Mouse (Mus musculus) hindbrain, embryonic 11.5 days (tissue): Measurements from ENCODE around the gene Ica1. TPM values are rescaled to one million over a fixed set of nuclear protein-coding genes. Genes with fewer than 3 reads are reported as not detected.

ENCODE experiments used
- ATAC-seq: fragments of 200-750 bp; cut with Nextera tagmentation; 2 replicates; pipeline ENCODE4 v1.8.0; 2017; ENCODE audit warnings: mild to moderate bottlenecking, moderate TSS enrichment, moderate library complexity; ENCODE audit not compliant: low FRiP score
- DNase-seq: peaks from one replicate; pipeline ENCODE4 v3.0.0-alpha.2; 2015; ENCODE audit warnings: low spot score
- H3K27ac ChIP-seq: fragments of 300-500 bp; sonication (generic); 2 replicates; pipeline ENCODE4 v1.5.1; 2014; ENCODE audit warnings: mild to moderate bottlenecking, low read depth, low read length
- H3K27me3 ChIP-seq: fragments of 300-500 bp; sonication (generic); 2 replicates; pipeline ENCODE4 v1.6.1; 2014; ENCODE audit warnings: mild to moderate bottlenecking, low read length, moderate library complexity, mixed read lengths; ENCODE audit not compliant: control insufficient read depth, insufficient read depth
- H3K36me3 ChIP-seq: fragments of 300-500 bp; sonication (generic); 2 replicates; pipeline ENCODE4 v1.6.1; 2014; ENCODE audit warnings: mild to moderate bottlenecking, low read length, moderate library complexity, mixed read lengths; ENCODE audit not compliant: control insufficient read depth, insufficient read depth
- H3K4me1 ChIP-seq: fragments of 300-500 bp; sonication (generic); replicated peaks from 2 replicates; pipeline ENCODE4 v1.6.1; 2014; ENCODE audit warnings: low read length, mixed read lengths; ENCODE audit not compliant: control insufficient read depth, insufficient read depth
- H3K4me2 ChIP-seq: fragments of 300-500 bp; sonication (generic); replicated peaks from 2 replicates; pipeline ENCODE4 v1.6.1; 2014; ENCODE audit warnings: mild to moderate bottlenecking, low read depth, low read length
- H3K4me3 ChIP-seq: fragments of 300-500 bp; sonication (generic); 2 replicates; pipeline ENCODE4 v1.5.1; 2014; ENCODE audit warnings: low read depth, low read length
- H3K9ac ChIP-seq: fragments of 300-500 bp; sonication (generic); 2 replicates; pipeline ENCODE4 v1.6.1; 2014; ENCODE audit warnings: low read depth, low read length
- H3K9me3 ChIP-seq: fragments of 300-500 bp; sonication (generic); 2 replicates; pipeline ENCODE4 v1.6.1; 2016; ENCODE audit warnings: low read length; ENCODE audit not compliant: control insufficient read depth
- WGBS: fragments of 180-500 bp; shearing (Covaris S2); extraction: QIAGEN DNeasy Blood & Tissue Kit; methylation state at CpG from one replicate; pipeline ENCODE4 v1.1.7; 2014; 5-methylcytosine and 5-hydroxymethylcytosine counted together
- polyA plus RNA-seq: library from polyadenylated mRNA; unstranded; fragments of >200 nt; fragmentation: Nextera tagmentation; extraction: Ambion mirVana; gene quantifications from 2 replicates; pipeline ENCODE4 v1.2.1, GENCODE M21; 2014

Ica1 gene
- polyA plus RNA-seq, 1 experiment from 2014 or later, result 23.3 TPM

DNA sequence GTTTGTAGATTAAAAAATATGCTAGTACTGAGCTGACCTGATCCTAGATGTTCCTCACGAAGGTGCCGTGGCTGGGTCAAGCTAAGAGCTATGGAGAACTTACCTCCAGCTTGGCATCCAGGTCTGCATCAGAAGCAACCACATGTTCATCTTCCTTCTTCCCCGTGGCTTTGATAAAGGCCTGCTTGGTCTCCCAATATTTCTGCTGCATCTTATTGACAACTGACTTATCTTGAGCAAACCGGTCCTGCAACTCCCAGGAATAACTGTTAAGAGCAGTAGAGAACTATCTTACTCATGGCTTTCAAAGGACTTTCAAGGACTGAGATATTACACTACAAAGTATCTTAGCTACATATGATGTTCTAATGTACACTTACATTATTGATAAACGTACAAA lies 23.8 kb downstream of the Ica1 start:
- Histone ChIP-seq H3K4me1 (no peaks in the 10 kb centered on the region), H3K4me3 (no peak overlapping the region), H3K27me3 (no peaks in the 10 kb centered on the region), H3K9ac (no peak overlapping the region), H3K4me2 (no peak overlapping the region), H3K27ac (no peak overlapping the region), H3K36me3 (no peaks in the 10 kb centered on the region), H3K9me3 (no peaks in the 10 kb centered on the region)
- 89% methylated on average over 5 of the region's 5 CpGs for WGBS
- DNase-seq (no peak), ATAC-seq (no peak)

DNA sequence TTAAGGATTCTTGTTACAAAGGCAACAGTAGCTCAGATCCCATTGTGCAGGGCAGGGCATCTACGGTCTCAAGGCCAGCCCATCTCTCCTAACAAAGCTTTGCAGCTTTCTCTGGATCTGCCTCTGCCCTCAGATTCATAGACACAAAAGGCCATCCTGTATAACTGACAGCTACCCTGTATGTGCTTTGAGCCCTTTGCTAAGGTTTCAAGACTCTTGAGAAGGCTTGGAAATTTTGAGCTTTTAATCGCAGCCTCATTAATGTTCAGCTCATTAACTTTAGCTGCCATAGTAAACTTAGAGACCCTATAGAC lies 24.6 kb downstream of the Ica1 start:
- WGBS, result 59% methylated on average over 2 of the region's 2 CpGs
- H3K27me3 ChIP-seq, result no peaks in the 10 kb centered on the region
- H3K9me3 ChIP-seq, result no peaks in the 10 kb centered on the region
- H3K4me2 ChIP-seq, result no peak overlapping the region
- no peaks in the 10 kb centered on the region for H3K36me3 ChIP-seq
- no peaks in the 10 kb centered on the region for H3K4me1 ChIP-seq
- no peak overlapping the region for H3K9ac ChIP-seq
- H3K27ac ChIP-seq, result no peak overlapping the region
- no peak overlapping the region for H3K4me3 ChIP-seq
- ATAC-seq (no peak), DNase-seq (no peak)

DNA sequence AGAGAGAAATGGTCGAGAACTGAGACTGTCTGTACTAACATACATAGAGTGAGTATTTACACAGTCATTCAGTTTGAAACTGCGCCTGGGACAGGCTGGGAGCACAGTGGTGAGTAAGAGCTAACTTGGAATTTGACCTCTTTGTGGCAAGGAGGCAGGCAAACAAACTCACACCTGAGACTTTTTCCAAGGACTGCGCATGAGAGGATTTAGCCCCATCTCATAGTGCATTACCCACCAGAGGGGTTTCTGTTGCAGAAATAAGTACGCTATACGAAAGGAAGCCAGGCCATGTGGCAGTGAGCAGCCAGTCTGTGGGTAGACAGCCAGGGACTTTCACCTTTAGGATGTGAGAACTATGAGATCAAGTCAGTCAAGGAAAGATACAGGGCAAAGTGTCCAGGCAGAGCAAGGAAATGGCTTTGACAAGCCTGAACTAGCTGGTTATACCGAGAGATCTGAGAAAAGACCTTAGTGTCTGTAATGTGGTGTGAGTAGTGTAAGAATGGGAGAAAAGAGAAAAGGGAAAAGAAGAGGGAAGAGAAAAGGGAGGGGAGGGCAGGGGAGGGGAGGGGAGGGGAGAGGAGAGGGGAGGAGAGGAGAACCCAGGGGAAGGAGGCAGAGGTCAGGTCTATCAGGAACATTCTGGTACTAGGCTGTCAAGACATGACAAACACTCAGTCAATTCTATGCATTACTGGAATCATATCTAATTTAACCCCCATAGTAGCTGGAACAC lies 25.1 kb downstream of the Ica1 start:
- no peak for DNase-seq
- Histone ChIP-seq H3K36me3 (no peaks in the 10 kb centered on the region), H3K4me1 (no peaks in the 10 kb centered on the region), H3K27ac (no peak overlapping the region), H3K27me3 (no peaks in the 10 kb centered on the region), H3K4me3 (no peak overlapping the region), H3K9me3 (no peaks in the 10 kb centered on the region), H3K4me2 (no peak overlapping the region), H3K9ac (no peak overlapping the region)
- WGBS, result 79% methylated on average over 6 of the region's 6 CpGs
- ATAC-seq, result no peak

DNA sequence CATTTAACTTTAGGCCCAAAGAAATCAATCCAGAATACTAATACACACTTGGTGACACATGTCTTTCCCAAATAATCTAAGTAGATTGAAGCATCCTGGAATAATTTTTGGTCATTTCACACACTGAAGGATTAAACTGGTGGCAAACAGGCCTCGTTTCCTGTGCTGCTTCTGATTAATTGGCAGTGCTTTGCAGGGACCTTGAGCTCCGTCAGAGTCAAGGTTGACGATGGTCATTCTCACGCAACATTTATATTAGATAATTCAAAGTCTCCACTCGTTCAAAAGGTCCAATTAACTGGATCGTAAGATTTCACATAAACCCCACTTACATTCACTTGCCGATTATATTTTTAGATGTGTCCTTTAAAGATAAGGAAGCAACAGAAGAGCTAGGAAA lies 33.4 kb downstream of the Ica1 start:
- H3K9ac ChIP-seq, result no peak overlapping the region
- DNase-seq (no peak), ATAC-seq (no peak)
- H3K9me3 ChIP-seq, result no peaks in the 10 kb centered on the region
- no peak overlapping the region for H3K4me2 ChIP-seq
- no peak overlapping the region for H3K4me3 ChIP-seq
- no peak overlapping the region for H3K27ac ChIP-seq
- 88% methylated on average over 7 of the region's 7 CpGs for WGBS
- no peaks in the 10 kb centered on the region for H3K36me3 ChIP-seq
- no peaks in the 10 kb centered on the region for H3K27me3 ChIP-seq
- H3K4me1 ChIP-seq, result no peaks in the 10 kb centered on the region

- H3K9me3 ChIP-seq, result no peaks in the 10 kb centered on the region
- no peak overlapping the region for H3K27ac ChIP-seq
- no peak overlapping the region for H3K4me3 ChIP-seq
- no peak for DNase-seq
- no peaks in the 10 kb centered on the region for H3K4me1 ChIP-seq
- no peaks in the 10 kb centered on the region for H3K27me3 ChIP-seq
- ATAC-seq, result no peak
- no peaks in the 10 kb centered on the region for H3K36me3 ChIP-seq
- H3K4me2 ChIP-seq, result no peak overlapping the region
- 92% methylated on average over 4 of the region's 4 CpGs for WGBS
- no peak overlapping the region for H3K9ac ChIP-seq
These were observed 34.0 kb downstream of the Ica1 start for GRCm38 (mm10) chr6:8744273-8744785.

DNA sequence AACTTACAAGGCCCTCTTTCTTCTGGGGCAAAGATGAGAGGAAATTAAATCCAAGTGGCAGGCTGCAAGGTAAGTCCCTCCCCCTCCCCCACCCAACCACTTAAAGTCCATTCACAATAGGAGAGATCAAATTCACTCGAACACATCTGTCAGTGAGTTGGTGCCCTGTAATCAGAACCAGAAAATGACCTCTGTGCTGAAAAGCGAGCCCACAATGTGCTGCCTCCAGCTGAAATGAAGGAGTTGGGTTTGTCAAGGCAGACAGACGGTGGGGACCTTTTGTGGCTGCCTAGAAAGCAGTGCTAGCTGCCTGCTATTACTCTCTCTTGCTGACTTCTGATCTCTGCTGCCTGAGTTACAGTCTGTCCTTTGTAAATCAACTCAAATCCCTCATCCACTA lies 35.8 kb downstream of the Ica1 start:
- 17% methylated on average over 3 of the region's 3 CpGs for WGBS

DNA sequence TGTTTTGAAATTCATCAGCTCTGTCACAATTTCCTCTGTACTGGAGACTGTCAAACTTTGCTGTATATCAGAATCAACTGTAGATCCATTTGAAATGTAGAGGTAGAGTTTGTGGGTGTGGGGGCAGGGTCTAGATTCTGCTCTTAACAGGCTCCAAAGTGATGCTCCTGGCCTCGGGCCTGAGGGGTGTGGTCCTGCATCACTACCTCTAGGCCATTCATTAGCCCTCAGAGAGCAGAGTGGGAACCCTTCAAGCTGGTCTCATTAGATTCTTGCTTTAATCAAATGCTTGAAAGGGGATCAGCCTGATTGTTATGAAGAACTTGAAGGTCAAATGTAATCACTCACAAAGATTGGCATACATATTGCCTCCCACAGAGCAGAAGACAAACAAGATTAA lies 36.6 kb downstream of the Ica1 start:
- Histone ChIP-seq H3K9me3 (no peaks in the 10 kb centered on the region), H3K4me2 (no peak overlapping the region), H3K4me3 (no peak overlapping the region), H3K36me3 (no peaks in the 10 kb centered on the region), H3K27ac (0 out of 2 replicates have a peak overlapping the region, but pooled peaks have one; percentile 9), H3K9ac (no peak overlapping the region), H3K4me1 (no peaks in the 10 kb centered on the region), H3K27me3 (no peaks in the 10 kb centered on the region)
- DNase-seq, result no peak
- no peak for ATAC-seq
- 33% methylated on average over 1 of the region's 1 CpGs for WGBS

More for the DNA sequence above, 35.8 kb downstream of the Ica1 start:
- H3K36me3 ChIP-seq, result no peaks in the 10 kb centered on the region
- H3K27me3 ChIP-seq, result no peaks in the 10 kb centered on the region
- no peak overlapping the region for H3K4me2 ChIP-seq
- no peak overlapping the region for H3K4me3 ChIP-seq
- DNase-seq, result peak; percentile 26
- no peaks in the 10 kb centered on the region for H3K9me3 ChIP-seq
- ATAC-seq, result no peak
- H3K27ac ChIP-seq, result no peak overlapping the region
- no peaks in the 10 kb centered on the region for H3K4me1 ChIP-seq
- H3K9ac ChIP-seq, result no peak overlapping the region

GRCm38 (mm10) chr6:8740092-8740491 lies 38.2 kb downstream of the Ica1 start:
- H3K4me3 ChIP-seq, result no peak overlapping the region
- 50% methylated on average over 2 of the region's 2 CpGs for WGBS
- ATAC-seq, result no peak
- H3K27me3 ChIP-seq, result no peaks in the 10 kb centered on the region
- no peak overlapping the region for H3K4me2 ChIP-seq
- no peaks in the 10 kb centered on the region for H3K36me3 ChIP-seq
- no peak overlapping the region for H3K9ac ChIP-seq
- no peaks in the 10 kb centered on the region for H3K4me1 ChIP-seq
- H3K27ac ChIP-seq, result no peak overlapping the region
- no peaks in the 10 kb centered on the region for H3K9me3 ChIP-seq
- DNase-seq, result no peak

DNA sequence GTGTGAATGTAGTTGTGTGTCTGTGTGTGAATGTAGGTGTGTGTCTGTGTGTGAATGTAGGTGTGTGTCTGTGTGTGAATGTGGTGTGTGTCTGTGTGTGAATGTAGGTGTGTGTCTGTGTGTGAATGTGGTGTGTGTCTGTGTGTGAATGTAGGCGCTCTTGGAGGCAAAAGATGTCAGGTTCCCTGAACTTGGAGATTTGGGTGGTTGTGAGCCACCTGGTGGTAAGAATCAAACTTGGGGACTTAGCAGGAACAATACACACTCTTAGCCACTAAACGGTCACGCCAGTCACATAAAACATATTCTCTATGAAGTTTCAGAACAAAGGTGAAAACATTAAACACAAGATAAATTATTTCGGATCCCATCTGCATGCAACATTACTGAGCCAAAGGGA lies 39.9 kb downstream of the Ica1 start:
- Histone ChIP-seq H3K36me3 (no peaks in the 10 kb centered on the region), H3K4me2 (no peak overlapping the region), H3K9me3 (no peaks in the 10 kb centered on the region), H3K9ac (no peak overlapping the region), H3K27me3 (no peaks in the 10 kb centered on the region), H3K4me1 (no peaks in the 10 kb centered on the region), H3K4me3 (no peak overlapping the region), H3K27ac (no peak overlapping the region)
- 81% methylated on average over 4 of the region's 4 CpGs for WGBS
- DNase-seq, result peak; percentile 14
- ATAC-seq, result no peak
